Mouse (Mus musculus) bone marrow, adult 2 months (tissue): ENCODE results near the gene Zfp64. TPM values are rescaled to one million over a fixed set of nuclear protein-coding genes. Genes with fewer than 3 reads are reported as not detected.

Source experiments
- H3K27ac ChIP-seq: fragments of 200-500 bp; 2 replicates; pipeline ENCODE4 v1.5.1; 2012; ENCODE audit warnings: low read depth, mild to moderate bottlenecking, control low read depth, inconsistent platforms, low read length; ENCODE audit not compliant: control insufficient read depth, poor library complexity, insufficient read depth
- H3K4me1 ChIP-seq: fragments of 200-500 bp; 2 replicates; pipeline ENCODE4 v1.6.1; 2011; ENCODE audit warnings: low read length; ENCODE audit not compliant: control insufficient read depth, insufficient read depth
- H3K4me3 ChIP-seq: fragments of 200-500 bp; replicated peaks from 2 replicates; pipeline ENCODE3; 2011; ENCODE audit warnings: mild to moderate bottlenecking, low read depth, low read length, control low read depth; ENCODE audit not compliant: control insufficient read depth
- CTCF ChIP-seq: fragments of 200-500 bp; IDR thresholded peaks from 2 replicates; pipeline ENCODE4 v1.5.1; 2011; ENCODE audit warnings: low read length, control low read depth; ENCODE audit not compliant: control insufficient read depth, insufficient read depth
- POLR2A ChIP-seq: fragments of 200-500 bp; IDR thresholded peaks from 2 replicates; pipeline ENCODE4 v1.6.1; 2011; ENCODE audit warnings: low read depth, mild to moderate bottlenecking, control low read depth, low read length, borderline replicate concordance; ENCODE audit not compliant: control insufficient read depth
- WGBS: fragments of 180-500 bp; shearing (Covaris S2); methylation state at CpG from one replicate; pipeline ENCODE4 v1.1.7; 2018; 5-methylcytosine and 5-hydroxymethylcytosine counted together
- polyA plus RNA-seq: library from polyadenylated mRNA; stranded (reverse); fragments of >200 nt; gene quantifications from 2 replicates; pipeline ENCODE4 v1.2.4, GENCODE M21; 2011; ENCODE audit warnings: low replicate concordance; ENCODE audit not compliant: missing spikeins, insufficient read depth, insufficient read length

Zfp64 gene
- 2.9 and 10.7 TPM in 2 replicates for polyA plus RNA-seq

DNA sequence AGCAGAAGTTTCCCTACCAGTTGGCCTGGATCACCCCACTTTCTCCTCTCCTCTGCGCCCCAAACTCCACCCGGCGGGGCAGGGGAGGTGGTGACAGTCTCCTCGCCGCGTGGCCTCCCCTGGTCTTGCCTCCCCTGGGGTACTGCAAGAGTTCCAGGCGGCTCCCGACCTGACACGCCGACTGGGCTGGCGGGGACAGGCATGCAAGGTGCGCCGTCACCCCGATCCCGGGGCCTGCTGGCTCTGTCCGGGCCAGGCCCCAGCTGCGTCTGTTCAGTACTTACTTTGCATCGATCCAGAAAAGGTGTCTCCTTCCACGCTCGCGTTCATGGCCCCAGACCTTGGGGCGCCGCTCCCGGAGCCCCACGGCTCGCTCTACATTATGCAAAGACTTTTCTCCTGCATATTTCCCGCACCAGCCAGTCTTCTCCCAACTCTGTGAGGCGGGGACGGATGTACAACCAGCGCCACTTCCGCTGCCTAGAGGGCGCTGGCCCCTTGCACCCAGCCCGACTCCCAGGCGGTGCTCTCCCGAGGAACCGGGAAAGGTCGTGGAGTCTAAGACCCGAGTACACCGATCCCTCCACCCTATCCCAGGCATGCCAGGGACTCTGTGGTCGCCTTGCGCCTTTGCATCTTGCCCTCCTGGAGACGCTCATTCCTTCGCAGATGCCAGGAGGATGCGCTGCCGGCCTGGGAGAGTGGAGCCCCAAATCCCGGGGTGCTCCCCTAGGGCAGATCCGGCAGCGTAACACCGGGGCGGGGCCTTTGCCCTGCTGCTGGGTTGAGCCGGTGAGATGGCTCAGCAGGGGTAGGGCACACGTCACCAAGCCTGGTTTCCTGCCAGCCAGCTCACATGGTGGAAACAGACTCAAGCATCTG is at the start of gene Zfp64:
Gene Zfp64 (minus strand): TSS at position 753 of the 882 bp plus-strand sequence.
- under 1% methylated on average over 52 of the region's 52 CpGs for WGBS
- TF ChIP-seq CTCF = peak; percentile 46; the same call in 1 of the 2 replicates
- TF ChIP-seq POLR2A = peak; percentile 40; the same call in 1 of the 2 replicates
- peak within 1 kb of the TSS; percentile 69 for H3K4me3 ChIP-seq
- H3K27ac ChIP-seq = peak within 1 kb of the TSS; percentile 37
- no peaks in the 10 kb centered on the region; the same call in 1 of the 2 replicates for H3K4me1 ChIP-seq

DNA sequence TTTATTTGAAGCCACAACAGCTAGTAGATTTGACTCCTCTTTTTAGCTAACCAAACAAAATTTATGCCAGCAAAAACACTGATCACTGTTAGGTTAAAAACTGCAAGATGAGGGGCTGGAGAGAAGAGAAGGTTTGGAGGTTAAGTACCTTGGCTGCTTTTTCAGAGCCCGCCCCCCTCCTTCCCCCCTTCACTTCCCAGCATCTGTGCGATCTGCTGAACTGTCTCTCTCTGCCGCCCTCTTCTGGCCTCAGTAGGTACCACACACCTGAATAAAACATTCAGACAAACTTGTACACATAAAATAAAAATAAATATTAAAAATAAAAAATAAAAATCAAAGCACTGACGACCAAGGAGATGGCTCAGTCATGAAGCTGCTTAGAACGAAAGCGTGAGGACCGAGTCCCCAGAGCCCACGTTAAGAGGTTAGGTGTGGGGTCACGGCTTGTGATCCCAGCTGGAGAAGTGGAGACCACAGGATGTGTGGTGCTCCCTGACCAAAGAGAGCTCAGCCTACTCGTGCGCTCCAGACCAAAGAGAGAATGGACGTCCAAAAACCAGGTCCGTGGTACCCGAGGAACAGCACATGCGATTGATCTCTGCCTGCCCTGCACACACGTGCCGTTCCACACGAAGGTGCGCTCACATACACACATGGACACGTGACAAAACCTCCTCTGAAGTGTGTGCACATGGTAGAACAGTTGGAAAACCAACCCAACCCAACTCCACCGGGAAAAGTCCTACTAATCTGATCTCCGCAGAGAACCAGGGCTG is 37.4 kb upstream of the Zfp64 start:
- no peak overlapping the region for H3K27ac ChIP-seq
- H3K4me3 ChIP-seq = no peak overlapping the region
- TF ChIP-seq CTCF (peak; percentile 43), POLR2A (no peak)
- 76% methylated on average over 22 of the region's 22 CpGs for WGBS
- no peaks in the 10 kb centered on the region for H3K4me1 ChIP-seq

DNA sequence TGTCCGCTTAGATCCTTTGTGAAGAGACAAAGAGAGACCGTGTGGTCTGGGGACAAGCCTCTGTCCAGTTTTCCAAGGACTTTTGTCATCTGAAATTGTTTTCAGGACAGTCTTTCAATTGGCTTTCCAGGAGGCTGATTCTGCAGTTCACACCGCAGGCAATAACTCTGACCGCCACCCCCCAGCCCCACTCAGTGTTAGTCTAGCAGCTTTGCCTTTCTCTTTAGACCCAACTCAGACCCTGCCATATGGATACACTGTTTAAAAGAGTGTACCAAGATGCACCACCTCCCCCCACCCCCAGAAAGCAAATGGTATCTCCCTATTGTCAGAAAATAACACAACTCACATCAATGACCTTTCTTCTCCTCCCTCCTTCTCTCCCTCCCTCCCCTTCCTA is 35.6 kb upstream of the Zfp64 start:
- TF ChIP-seq POLR2A = no peak
- no peak for TF ChIP-seq CTCF
- H3K27ac ChIP-seq = no peak overlapping the region
- H3K4me3 ChIP-seq = no peak overlapping the region
- WGBS = 87% methylated on average over 4 of the region's 4 CpGs
- H3K4me1 ChIP-seq = no peaks in the 10 kb centered on the region

DNA sequence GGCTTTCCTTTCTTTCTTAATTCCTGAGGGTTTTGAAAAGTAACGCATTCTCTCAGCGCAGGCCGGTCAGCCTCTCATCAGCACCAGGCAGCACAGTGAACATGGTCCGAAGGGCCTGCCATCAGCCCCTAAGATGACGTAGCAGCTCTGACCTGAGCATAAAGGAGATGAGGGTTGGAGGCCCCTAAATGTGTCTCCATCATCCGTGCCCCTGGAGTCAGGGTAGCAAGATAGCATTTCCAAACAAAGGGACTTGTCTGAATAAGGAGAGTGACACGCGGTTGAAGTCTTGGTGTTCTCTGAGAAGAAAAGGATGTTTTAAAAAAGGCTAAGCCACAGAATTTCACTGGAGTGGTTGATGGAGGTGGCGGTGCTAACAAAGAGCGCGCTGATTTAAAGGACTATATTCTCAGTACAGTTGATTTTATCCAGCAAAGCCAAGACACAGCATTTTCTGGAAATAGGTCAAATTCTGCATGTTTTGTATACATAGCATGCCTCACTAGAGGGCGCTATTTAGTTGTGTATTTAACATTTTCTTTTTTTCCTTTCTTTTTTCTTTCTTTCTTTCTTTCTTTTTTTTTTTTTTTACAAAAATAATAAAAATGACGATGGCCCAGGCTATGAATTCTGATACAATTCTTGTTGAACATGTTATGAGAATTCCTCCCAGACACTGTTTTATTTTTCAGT is 34.8 kb upstream of the Zfp64 start:
- TF ChIP-seq CTCF = no peak
- no peak overlapping the region for H3K27ac ChIP-seq
- H3K4me3 ChIP-seq = no peak overlapping the region
- 62% methylated on average over 13 of the region's 13 CpGs for WGBS
- no peaks in the 10 kb centered on the region for H3K4me1 ChIP-seq

DNA sequence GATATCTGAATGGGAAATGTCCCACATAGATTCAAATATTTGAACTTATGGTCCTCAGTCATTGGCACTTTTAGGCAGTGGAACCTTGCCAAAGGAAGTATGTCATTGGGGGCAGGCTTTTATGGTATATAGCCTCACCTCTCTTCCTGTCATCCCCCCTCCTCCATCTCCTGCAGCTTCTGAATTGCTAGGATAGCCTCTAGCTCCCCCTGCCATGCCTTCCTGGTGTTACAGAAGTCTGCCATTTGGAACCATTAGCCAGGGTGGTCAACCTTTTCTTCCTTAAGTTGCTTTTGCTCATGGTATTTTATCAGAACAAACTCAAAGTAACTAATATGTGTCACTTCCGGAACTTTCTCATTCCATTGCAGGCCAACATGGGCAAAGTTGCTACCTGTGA is 32.7 kb upstream of the Zfp64 start:
- H3K4me3 ChIP-seq = no peak overlapping the region
- 94% methylated on average over 1 of the region's 1 CpGs for WGBS
- no peaks in the 10 kb centered on the region for H3K4me1 ChIP-seq
- H3K27ac ChIP-seq = no peak overlapping the region
- TF ChIP-seq CTCF (no peak), POLR2A (no peak)

DNA sequence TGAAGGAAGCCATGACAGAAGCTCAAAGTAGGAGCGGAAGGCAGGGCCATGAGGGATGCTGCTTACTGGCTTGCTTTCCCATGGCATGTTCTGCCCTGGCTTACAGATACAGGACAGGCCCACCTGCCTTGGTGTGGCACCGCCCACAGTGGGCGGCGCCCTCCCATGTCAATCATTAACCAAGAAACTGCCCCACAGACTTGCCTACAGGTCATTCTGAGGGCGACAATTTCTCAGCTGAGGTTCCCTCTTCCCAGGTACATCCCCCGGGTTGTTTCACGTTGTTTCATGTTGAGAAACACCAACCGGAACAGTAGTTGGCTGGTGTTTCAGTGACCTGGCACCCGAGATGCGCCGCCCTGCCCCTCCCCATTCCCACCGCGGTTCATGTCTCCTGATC is 32.0 kb upstream of the Zfp64 start:
- Histone ChIP-seq H3K4me3 (no peak overlapping the region), H3K27ac (no peak overlapping the region), H3K4me1 (no peaks in the 10 kb centered on the region)
- WGBS = 79% methylated on average over 13 of the region's 13 CpGs
- no peak for TF ChIP-seq POLR2A
- TF ChIP-seq CTCF = no peak

DNA sequence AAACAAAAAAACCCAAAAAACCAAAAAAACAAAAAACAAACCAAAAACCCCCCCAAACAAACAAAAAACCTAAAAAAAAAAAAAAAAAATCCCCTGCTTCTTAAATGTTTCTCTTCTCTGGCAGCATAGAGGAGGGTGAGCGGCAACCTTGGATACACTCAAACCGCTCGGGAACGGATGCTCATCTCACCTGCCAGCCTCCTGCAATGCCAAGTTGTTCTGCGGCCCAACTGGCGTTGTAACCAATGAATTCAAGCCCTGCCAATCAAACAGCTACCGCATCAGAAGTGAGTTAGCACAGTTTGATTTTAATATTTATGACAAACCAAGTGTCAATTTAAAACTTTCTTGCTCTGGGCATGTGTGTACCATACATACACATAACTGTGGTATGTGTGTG is 26.6 kb upstream of the Zfp64 start:
- Histone ChIP-seq H3K27ac (no peak overlapping the region), H3K4me3 (no peak overlapping the region)
- WGBS = 93% methylated on average over 7 of the region's 7 CpGs

DNA sequence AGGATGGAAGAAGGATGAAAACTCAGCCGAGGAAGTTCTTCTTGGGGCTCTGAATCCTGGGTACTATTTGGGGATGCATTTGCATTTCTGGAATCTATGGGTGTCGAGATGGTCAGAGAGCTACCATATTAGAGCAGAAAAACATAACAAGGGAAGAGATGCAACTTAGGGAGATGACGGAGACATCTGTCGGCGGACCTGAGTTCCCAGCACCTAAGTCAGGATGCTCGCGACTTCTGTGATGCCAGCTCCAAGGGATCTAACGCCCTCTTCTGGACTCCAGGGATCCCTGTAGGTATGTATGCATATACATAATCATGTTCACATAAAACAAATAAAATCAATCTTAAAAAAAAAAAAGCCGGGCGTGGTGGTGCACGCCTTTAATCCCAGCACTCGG is 26.1 kb upstream of the Zfp64 start:
- WGBS = 76% methylated on average over 12 of the region's 12 CpGs
- Histone ChIP-seq H3K27ac (no peak overlapping the region), H3K4me1 (no peaks in the 10 kb centered on the region), H3K4me3 (no peak overlapping the region)
- TF ChIP-seq POLR2A = no peak
- no peak for TF ChIP-seq CTCF

More for the DNA sequence above, 26.6 kb upstream of the Zfp64 start:
- no peaks in the 10 kb centered on the region for H3K4me1 ChIP-seq
- TF ChIP-seq POLR2A (no peak), CTCF (no peak)
